Mouse (Mus musculus) E14TG2a.4 (cell line): ENCODE data around the gene Prickle4.

Experiments
- CTCF ChIP-seq: conservative IDR thresholded peaks from 2 replicates; pipeline ENCODE4 v1.5.1; 2014; ENCODE audit warnings: low read length
- NANOG ChIP-seq: IDR thresholded peaks from 2 replicates; pipeline ENCODE4 v1.6.1; 2014; ENCODE audit warnings: borderline replicate concordance, low read length, mixed read lengths
- POU5F1 ChIP-seq: IDR thresholded peaks from 2 replicates; pipeline ENCODE4 v1.6.1; 2014; ENCODE audit warnings: low read length, borderline replicate concordance

DNA sequence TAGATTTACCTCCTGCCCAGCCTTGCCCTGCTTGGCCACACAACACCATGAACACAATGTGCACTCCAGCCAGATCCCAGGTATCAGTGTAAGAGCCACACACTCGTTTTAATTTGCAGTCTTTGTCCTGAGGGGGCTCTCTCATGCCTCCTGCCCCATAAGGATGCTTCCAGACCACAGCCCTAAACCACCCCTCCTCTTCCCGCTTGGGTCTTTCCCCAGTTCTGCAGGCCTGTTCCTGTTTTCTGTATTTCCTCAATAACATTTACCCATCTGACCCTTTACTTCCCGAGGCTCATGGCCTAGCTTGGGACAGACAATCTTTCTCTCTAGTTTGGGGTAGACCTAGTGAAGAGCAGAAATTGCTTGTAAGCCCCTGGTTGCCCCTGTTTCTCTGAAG is 20.5 kb upstream of the Prickle4 start:
- TF ChIP-seq CTCF: no peak
- no peak for TF ChIP-seq NANOG
- no peak for TF ChIP-seq POU5F1
